Mouse (Mus musculus) C2C12 (cell line): Measurements from ENCODE around the gene Paics.

Experiments used
- CTCF ChIP-seq: IDR thresholded peaks from one replicate; pipeline ENCODE4 v1.5.1; 2011; ENCODE audit not compliant: control insufficient read depth, insufficient read depth, insufficient read length
- USF1 ChIP-seq: IDR thresholded peaks from one replicate; pipeline ENCODE4 v1.6.1; 2011; ENCODE audit warnings: low read depth, mild to moderate bottlenecking, control low read depth, moderate library complexity

DNA sequence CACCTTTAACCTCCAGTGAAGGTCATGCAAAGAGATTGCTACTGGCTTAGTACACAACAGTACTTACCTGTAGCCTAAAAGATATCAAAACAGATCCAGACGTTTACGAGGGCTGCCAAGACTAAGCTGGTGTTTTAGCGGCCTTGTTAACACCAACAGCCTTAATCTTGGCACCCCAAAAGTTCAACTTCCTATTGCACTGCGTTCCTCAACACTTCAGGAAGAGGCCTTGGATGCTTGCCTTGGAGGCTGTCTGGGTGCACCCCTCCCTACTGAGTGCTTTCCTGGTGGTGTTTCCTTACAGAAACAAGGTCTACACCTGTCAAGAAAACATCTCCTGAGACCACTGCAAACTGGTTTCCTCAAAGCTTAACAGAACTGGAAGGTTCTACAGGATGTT, 4.0 kb upstream of the Paics start:
- no peak for TF ChIP-seq CTCF
- no peak for TF ChIP-seq USF1
